16 mouse cellular contexts compared by ENCODE assay signal in the genomic region with DNA sequence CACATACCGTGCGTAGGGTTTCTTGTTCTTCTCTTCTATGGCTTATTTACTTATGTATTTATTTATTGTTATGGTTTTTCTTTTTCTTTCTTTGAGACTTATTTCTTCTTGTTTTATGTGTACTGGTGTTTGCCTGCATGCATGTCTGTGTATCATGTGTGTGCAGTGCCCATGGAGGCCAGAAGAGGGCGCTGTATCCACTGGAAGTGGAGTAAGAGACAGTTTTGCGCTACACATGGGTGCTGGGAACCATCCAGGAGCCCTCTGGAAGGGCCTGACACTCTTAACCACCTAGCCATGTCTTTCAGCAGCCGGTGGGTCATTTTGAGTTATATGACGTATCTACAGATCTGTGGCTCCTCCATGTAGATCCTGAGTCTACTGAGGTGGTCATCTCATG.
DNase-seq lines count a peak whose midpoint lies in the region; ATAC-seq and TF ChIP-seq lines count a peak whose summit lies in the region.
"Had no signal": no experiment of that assay in that cellular context is flagged by ENCODE, and none has a peak within 500 bp of the region (broad histone marks: within the 10 kb centered on the region; RNA-seq: fewer than 3 reads in every experiment).

No protein-coding gene starts in this region.

- intact Hi-C loops in heart, adult 2 months (cut with DNase I), result no loop called here
- intact Hi-C loops in heart, postnatal 25 days (cut with DNase I), result no loop called here

- H3K4me2 ChIP-seq in lung, postnatal 0 days (replicated peaks; ENCODE audit: low read depth, low read length), result no peak overlapping the region
- H3K4me2 ChIP-seq: embryonic facial prominence, embryonic 13.5 days; hindbrain, embryonic 12.5 days; limb, embryonic 13.5 days; neural tube, embryonic 12.5 days had no signal

- H3K4me3 ChIP-seq in heart, adult 2 months, result no peak overlapping the region
- H3K4me3 ChIP-seq in lung, postnatal 0 days (ENCODE audit: low read depth, low read length), result no peak overlapping the region
- H3K4me3 ChIP-seq: embryonic facial prominence, embryonic 13.5 days; hindbrain, embryonic 12.5 days; limb, embryonic 13.5 days; neural tube, embryonic 12.5 days had no signal

- DNase-seq in heart, adult 2 months, result no peak
- no peak for DNase-seq in heart, postnatal 25 days (ENCODE audit: low spot score)
- DNase-seq in lung, postnatal 0 days (ENCODE audit: low spot score), result no peak
- DNase-seq in lung, adult 18-20 months, result no peak
- no peak for DNase-seq in brain, embryonic 14.5 days (ENCODE audit: low read depth)
- peak; percentile 19 for DNase-seq in testis, postnatal 14 days (ENCODE audit: low spot score)
- no peak for DNase-seq in neural tube, embryonic 10.5 days (ENCODE audit: extremely low spot score, low spot score)
- no peak for DNase-seq in embryo, embryonic 10.5 days (ENCODE audit: low spot score)
- DNase-seq: adrenal gland, postnatal 14 days; cerebellum, adult 8-10 months; gastrocnemius, postnatal 14 days had no signal

- TF ChIP-seq CTCF in heart, adult 2 months (IDR thresholded peaks at IDR 0.05), result peak; percentile 35
- TF ChIP-seq CTCF in lung, postnatal 0 days (IDR thresholded peaks at IDR 0.05), result peak; percentile 29; the same call in 1 of the 2 replicates
- TF ChIP-seq CTCF in brain, embryonic 14.5 days (IDR thresholded peaks at IDR 0.05; ENCODE audit: borderline replicate concordance, extremely low read depth, insufficient read depth, insufficient read length), result peak; percentile 11; the same call in 1 of the 2 replicates

- no peaks in the 10 kb centered on the region for H3K27me3 ChIP-seq in heart, adult 2 months (ENCODE audit: control insufficient read depth, insufficient read depth, low read length)
- no peaks in the 10 kb centered on the region for H3K27me3 ChIP-seq in lung, postnatal 0 days (replicated peaks; ENCODE audit: insufficient read depth, low read length)
- H3K27me3 ChIP-seq: embryonic facial prominence, embryonic 13.5 days; hindbrain, embryonic 12.5 days; limb, embryonic 13.5 days; neural tube, embryonic 12.5 days had no signal

- TF ChIP-seq POLR2A in heart, adult 2 months (IDR thresholded peaks at IDR 0.05; ENCODE audit: insufficient read depth, low read depth, low read length), result no peak
- no peak for TF ChIP-seq POLR2A in brain, embryonic 14.5 days (IDR thresholded peaks at IDR 0.05; ENCODE audit: borderline replicate concordance, extremely low read depth, insufficient read depth, insufficient read length, poor library complexity, severe bottlenecking)

- no peaks in the 10 kb centered on the region for H3K36me3 ChIP-seq in heart, adult 2 months (ENCODE audit: control insufficient read depth, insufficient read depth, low read length)
- peaks cover 9% of the 10 kb centered on the region; the same call in 1 of the 2 replicates for H3K36me3 ChIP-seq in lung, postnatal 0 days (ENCODE audit: insufficient read depth, low read length)
- H3K36me3 ChIP-seq: neural tube, embryonic 12.5 days had no signal

- H3K4me1 ChIP-seq in heart, adult 2 months (ENCODE audit: control insufficient read depth, insufficient read depth, low read length), result no peaks in the 10 kb centered on the region; the same call in 1 of the 2 replicates
- H3K4me1 ChIP-seq in lung, postnatal 0 days (ENCODE audit: insufficient read depth, low read depth, low read length), result no peaks in the 10 kb centered on the region
- H3K4me1 ChIP-seq: embryonic facial prominence, embryonic 13.5 days; hindbrain, embryonic 12.5 days; limb, embryonic 13.5 days; neural tube, embryonic 12.5 days had no signal

- H3K9me3 ChIP-seq in lung, postnatal 0 days (ENCODE audit: low read length), result no peaks in the 10 kb centered on the region

- no peak overlapping the region for H3K27ac ChIP-seq in heart, adult 2 months
- no peak overlapping the region for H3K27ac ChIP-seq in lung, postnatal 0 days (ENCODE audit: low read length)
- H3K27ac ChIP-seq: embryonic facial prominence, embryonic 13.5 days; hindbrain, embryonic 12.5 days; limb, embryonic 13.5 days; neural tube, embryonic 12.5 days had no signal

- H3K9ac ChIP-seq in heart, adult 2 months (ENCODE audit: low read depth, low read length), result no peak overlapping the region
- no peak overlapping the region for H3K9ac ChIP-seq in lung, postnatal 0 days (replicated peaks; ENCODE audit: low read depth)
- H3K9ac ChIP-seq: embryonic facial prominence, embryonic 13.5 days; hindbrain, embryonic 12.5 days; limb, embryonic 13.5 days; neural tube, embryonic 12.5 days had no signal

- 87% methylated on average over 6 of the region's 6 CpGs for WGBS in heart, adult 2 months
- 88% methylated on average over 6 of the region's 6 CpGs for WGBS in lung, postnatal 0 days

- no peaks in the 10 kb centered on the region for H3K79me2 ChIP-seq in heart, adult 2 months (replicated peaks; ENCODE audit: control insufficient read depth, insufficient read depth, low read length)

- no peak for ATAC-seq in lung, postnatal 0 days
- ATAC-seq: midbrain, embryonic 16.5 days had no signal

- TF ChIP-seq EP300 in heart, adult 2 months (IDR thresholded peaks at IDR 0.05; ENCODE audit: insufficient read depth, low read depth, low read length), result no peak
- no peak for TF ChIP-seq EP300 in lung, postnatal 0 days (IDR thresholded peaks at IDR 0.05)
